Mouse (Mus musculus) ES-Bruce4 (cell line): ENCODE measurements around the gene Gm36210.

Source experiments
- CTCF ChIP-seq: IDR thresholded peaks from one replicate; pipeline ENCODE4 v1.8.1; 2011; ENCODE audit warnings: low read depth, low read length
- EP300 ChIP-seq: IDR thresholded peaks from 2 replicates; pipeline ENCODE4 v1.6.1; 2011; ENCODE audit warnings: low read depth, low read length; ENCODE audit not compliant: insufficient read depth
- POLR2A ChIP-seq: IDR thresholded peaks from one replicate; pipeline ENCODE4 v1.8.1; 2011; ENCODE audit warnings: low read length; ENCODE audit not compliant: insufficient read depth

GRCm38 (mm10) chr7:4866631-4867180 lies 39.6 kb downstream of the Gm36210 start:
- TF ChIP-seq EP300: no peak
- no peak for TF ChIP-seq POLR2A
- TF ChIP-seq CTCF: no peak
